Mouse (Mus musculus) gonadal fat pad, adult 2 months (tissue): ENCODE results near the gene Ncbp2. TPM values are rescaled to one million over a fixed set of nuclear protein-coding genes. Genes with fewer than 3 reads are reported as not detected.

Experiments
- DNase-seq: peaks from one replicate; pipeline ENCODE4 v3.0.0-alpha.2; 2012; ENCODE audit warnings: low read depth
- polyA plus RNA-seq: library from polyadenylated mRNA; depleted of rRNA; stranded (reverse); fragments of >200 nt; gene quantifications from 2 replicates; pipeline ENCODE4 v1.2.3, GENCODE M21; 2012; rRNA removed

The Ncbp2 gene
- 14.5 and 36.0 TPM in 2 replicates for polyA plus RNA-seq

DNA sequence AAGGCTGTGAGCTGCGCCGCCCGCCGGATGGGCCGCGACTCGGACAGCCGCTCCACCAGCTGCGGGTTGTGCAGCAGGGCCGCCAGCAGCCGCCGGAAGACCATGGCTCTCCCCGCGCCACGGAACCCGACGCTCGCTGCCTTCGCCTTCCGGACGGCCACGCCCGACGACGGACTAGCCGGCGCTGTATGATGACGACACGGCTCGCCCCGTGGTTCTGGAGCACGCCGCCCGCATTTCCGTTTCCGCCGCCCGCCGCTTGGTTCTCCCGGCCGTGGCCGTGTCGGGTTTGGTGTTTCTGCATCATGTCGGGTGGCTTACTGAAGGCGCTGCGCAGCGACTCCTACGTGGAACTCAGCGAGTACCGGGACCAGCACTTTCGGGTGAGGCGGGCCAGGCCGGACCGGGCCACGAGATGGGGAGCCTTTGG lies at the start of gene Ncbp2, which contains the start of gene 0610012G03Rik:
Gene Ncbp2 (plus strand): TSS at position 169 of the 430 bp plus-strand sequence.
Gene 0610012G03Rik (minus strand): TSS at position 150 of the 430 bp plus-strand sequence.
- DNase-seq = no peak

DNA sequence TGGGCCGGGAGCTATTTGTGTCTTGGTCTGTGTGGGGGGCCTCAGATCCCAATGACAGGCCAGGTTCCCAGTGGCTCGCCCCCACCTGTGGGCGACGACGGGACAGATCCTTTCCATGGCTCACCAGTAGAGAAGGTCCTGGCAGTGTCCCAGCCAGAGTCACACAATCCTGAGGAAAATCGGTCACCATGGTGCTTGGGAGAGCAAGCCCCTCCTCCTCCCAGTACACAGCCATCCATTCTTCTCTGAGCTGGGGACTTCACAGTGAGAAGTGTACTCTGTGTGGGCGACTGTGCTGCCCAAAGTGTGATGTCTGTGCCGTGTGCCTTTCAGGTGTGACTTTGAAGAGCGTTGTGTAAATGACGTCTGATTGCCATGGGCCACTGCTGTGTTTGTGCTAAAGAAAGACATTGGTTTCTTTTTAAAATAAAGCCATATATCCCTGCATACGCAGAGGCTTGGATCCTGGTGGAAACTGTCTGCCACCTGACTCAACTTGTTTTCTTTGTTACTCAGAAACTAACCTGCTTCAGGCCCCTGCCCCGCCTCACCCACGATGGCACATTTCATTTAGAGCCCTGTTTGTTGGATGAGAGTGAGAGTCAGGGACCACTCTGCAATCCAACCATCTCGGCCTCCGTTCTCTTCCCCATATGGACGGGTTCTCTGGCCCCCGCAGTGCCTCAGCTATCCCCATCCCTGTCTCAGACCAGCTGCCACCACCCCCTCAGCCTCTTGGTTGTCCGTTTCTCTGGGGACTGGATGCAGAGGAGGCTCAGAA lies 49.6 kb upstream of the Ncbp2 start:
- DNase-seq = no peak

DNA sequence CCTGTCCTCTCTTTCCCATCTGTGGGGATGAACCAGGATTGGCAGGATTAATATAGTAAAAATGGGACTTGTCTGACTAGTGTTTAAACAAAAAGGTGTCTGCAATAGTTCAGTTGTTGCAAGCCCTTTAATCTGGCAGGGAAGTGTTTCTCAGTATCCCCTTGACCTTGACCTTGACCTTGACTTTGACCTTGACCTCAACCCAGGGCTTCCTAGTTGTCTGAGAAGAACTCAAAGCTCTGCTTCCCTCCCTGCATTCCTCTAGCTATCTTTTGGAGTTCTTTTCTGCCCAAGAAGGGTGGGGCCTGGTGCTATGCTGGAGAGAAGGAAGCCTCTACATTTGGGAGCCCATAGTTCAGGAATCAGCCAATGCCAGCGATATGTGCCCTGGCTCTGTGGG lies 46.4 kb upstream of the Ncbp2 start:
- no peak for DNase-seq

DNA sequence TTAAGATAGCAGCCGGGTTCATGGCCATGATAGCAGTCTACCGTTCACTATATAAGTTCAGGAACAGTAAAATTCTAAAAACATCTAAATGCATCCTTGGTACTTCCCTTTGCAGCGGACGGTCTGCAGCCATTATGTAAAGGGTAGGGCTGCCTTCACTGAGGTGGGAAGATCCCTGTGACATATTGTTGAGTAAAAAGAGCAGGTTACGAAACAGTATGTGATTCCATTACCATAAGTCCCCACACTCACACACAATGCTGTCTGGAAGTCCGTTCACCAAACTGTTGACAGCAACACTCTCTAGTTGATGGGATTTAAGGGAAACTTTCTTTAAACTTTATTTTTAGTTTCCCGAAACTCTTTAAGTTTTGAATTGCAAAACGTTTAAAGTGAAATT lies 45.1 kb upstream of the Ncbp2 start:
- no peak for DNase-seq

DNA sequence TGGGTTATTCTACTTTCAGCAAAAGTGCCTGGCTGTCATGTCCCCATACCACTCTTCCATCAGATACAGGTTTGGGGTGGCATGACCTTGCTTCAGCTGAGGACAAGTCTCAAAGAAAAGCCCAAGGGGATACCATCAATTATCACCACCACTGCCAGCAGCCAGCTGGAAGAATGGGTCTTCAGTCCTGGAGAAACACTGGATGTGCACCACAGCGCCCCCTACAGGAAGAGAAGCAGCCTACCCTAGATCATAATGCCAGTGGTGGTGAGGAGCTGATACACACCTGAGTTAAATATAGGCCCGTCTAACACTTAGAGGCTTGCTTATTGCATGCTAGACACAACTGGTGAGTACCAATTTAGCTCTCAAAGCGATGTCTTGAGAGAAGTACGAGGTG lies 43.0 kb upstream of the Ncbp2 start:
- no peak for DNase-seq

DNA sequence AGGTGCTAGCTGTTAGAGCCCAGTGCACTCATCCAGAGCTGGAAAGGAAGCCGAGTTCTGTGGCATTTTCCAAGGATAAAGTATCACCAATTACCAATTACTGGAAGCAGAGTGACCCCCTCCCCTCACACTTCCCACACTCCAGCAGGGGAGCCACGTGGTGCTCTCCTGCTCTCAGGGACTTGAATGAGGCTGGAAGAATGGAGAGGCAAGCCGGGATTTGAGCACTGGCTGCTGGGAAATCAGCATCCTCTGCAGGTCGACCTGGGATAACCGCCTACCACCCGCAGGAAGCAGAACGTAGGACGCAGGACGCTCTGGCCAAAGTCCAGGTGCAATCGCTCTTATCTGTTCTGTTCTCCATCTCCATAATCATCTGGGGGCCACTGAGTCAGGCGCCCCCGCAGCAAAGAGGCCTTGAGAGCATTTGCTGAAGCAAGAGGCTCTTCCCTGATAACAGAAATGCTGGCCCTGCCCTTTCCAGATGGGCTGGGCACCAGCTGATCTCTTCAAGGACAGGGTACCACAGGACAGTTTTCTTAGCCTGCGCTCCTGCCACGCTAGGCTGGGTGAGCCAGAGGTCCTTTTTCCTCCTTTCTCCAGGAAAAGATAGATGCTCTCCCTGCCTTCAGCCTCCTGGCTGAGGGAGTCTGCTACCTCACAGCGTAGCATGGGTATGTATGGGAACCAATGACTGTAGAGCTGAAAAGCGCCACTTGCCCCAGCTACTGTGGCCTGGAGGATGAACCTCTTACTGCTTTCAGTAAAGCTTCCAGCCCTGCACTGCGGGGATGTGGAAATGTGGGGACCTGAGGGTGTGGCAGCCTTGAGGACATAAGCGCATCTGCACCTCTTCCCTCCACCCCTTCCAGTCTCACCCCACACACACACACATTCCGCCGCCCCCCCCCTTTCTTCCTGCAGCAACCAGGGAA lies 42.2 kb upstream of the Ncbp2 start:
- no peak for DNase-seq

DNA sequence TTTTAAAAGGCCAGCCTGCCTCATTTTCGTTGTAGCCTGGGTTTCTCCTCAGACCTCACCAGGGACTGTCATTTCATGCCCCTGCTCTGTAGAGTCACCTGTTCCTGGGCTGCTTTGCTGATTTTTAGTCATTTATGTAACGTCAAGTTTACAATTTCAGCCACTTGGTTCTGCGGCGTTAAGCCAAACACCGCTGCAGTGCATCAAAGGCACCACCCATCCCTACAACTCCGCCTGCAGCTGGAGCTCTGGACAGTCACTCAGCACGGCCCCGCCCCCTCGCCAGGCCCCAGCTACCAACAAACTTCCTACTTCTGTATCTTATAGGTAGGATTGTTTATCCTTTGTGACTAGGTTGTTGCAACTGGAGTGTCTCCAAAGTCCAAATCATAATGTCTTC lies 41.4 kb upstream of the Ncbp2 start:
- no peak for DNase-seq

DNA sequence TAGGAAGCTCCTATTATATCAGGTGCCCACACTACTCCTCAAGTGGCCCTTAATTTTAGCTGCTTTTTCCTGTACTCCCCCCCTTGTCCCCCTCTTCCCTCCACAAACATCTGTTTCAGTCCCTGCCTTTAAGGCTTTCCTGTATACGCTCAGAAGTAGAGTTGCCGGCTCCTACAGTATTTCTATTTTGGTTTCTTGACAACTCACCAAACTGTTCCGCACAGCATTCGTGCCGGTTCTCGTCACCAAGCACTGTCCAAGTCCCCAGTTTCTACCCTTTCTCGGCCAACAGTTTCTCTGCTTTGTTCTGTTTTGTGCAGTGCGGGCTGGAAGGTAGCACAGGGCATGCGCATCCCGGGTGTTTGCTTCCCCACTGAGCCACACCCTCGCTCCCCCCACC lies 39.4 kb upstream of the Ncbp2 start:
- no peak for DNase-seq

DNA sequence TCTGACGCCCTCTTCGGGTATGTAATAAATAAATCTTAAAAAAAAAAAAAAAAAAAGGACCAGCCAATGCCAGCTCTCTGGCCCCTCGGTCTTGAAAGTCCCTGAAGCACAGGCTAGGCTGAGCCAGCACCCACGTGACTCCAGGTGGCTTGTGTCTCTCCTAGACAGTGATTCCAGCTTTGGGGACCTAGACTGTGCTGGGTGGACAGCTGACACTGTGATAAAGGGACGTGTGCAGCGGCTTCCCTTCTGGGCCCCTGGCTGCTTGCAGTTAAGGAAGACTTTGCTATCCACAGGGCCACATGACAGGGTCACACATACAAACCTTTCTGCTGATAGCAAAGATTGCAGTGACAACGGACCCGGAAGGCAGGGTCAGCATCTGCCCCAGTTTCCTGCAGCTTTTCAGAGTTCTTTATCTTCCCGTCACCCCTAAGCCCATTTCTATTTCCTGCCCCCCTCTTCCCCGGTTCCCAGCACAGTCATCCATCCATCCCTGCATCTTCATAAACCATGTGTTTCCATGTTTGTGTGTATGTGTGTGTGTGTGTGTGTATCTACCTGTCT lies 37.9 kb upstream of the Ncbp2 start:
- no peak for DNase-seq

DNA sequence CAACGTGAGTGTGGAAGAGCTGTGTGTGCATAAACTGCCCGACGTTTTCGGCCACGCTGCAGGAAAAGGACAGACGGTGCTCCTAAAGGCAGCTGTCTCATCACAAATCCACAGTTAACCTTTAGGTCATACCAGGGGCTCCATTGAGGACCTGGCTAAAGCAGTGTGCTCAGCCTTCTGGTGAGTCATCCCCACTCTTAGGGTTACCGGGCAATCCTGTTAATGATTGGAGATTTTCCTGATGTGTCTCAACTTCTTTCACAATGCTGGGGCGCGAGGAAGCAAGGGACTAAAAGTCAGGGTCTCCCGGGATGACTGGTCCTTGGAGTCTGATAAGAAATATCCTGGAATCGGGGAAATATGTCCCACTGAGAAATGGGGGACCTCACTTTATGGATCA lies 30.5 kb upstream of the Ncbp2 start:
- no peak for DNase-seq

DNA sequence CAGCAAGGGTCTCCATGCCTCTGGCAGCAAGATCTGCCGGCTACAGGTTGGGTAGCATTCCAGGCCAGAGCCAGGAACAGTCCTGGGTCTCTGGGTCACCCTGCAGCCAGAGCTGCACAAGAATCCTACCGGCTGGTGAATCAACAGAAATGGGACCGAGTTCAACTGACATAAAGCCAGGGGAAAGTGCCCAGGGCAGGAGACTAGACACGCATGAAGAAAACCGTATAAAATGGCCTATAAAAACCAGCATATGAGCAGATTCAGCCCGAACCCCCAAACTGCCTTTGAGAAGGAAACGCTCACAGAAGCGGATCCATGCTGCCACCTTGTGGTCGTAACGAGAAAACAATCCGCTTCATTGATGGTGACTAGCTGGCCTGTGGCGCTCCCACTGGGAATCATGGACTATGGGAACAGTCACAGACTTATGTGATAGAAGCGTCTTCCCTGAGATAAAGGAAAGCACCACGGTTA lies 30.0 kb upstream of the Ncbp2 start:
- DNase-seq = no peak

DNA sequence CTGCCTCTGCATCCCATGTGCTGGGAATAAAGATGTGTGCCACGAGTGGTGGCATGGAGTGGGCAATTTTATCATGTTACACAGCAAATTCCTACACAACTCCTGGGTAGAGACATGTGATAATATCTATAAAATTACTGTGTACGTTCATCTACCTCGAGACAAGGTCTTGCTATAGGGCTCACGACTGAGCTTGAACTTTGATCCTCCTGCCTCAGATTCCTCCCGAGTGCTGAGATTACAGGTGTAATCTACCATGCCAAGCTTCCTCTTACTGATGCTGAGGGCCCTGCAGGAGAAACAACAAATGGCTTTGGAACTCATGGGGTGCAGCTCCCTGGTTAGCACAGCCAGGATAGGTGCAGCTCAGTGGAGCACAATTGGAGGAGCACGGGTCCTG lies 23.9 kb upstream of the Ncbp2 start:
- no peak for DNase-seq

DNA sequence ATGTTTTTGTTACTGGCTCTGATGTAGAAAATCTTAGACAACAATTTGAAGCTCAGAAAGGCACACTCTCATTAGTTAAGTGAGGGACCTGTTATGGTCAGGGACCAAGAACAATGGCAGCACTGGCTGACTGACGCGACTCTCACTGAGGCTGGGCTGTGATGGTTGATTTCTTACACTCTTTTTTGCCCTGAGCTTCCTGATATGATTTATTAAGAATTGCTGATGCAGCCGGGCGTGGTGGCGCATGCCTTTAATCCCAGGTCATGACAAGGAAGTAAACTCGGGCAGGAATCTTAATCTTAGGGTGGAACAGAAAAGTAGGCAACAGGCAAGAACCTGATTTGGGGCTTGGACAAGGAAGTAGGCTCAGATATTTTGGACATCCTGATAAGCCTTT lies 22.2 kb upstream of the Ncbp2 start:
- no peak for DNase-seq

DNA sequence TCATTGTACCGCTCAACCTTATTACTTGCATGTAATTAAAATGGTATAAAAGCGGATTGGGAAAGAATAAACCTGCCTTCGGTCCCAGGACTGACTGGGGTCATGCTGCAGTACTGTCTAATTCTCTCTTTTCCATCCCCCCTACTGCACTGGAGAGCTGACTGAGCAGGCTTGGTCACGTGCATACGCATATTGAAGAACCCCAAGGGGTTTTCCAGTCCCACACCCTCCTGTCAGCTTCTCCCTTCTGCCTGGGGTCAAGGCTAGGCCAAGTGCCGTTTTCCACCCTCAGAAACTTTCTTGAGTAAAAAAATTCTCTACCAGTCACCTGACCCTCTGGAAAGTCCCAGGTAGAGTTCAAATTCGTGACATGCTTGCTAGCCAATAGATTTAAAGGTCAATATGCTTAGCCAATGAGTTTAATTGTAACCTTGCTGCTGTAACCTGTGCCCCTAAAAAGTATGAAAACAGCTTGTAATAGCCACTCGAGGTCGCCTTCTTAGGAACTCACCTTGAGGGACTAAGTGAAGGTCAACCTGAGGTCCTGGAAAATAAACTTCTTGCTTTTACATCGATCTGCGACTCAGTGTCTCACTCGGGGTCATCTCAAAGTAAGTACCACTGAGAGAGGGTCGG lies 21.6 kb upstream of the Ncbp2 start:
- no peak for DNase-seq

DNA sequence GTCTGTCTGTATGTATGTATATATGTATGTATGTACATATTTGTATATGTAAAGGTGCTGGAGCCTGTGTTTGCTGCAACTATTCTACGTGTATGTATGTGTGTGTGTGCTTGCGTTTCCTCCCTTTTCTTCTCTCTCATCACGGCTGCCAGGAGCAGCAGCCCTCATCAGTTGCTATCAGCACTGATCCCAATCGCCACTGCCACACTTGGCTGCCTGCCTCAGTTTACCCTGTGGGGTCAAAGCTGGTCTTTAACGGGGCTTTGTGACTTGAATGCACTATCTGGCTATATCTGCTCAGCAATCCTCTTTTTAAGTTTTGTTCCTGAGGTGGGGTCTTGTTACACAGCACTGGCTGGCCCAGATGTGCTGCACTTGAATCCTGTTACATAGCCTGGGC lies 20.9 kb upstream of the Ncbp2 start:
- no peak for DNase-seq

DNA sequence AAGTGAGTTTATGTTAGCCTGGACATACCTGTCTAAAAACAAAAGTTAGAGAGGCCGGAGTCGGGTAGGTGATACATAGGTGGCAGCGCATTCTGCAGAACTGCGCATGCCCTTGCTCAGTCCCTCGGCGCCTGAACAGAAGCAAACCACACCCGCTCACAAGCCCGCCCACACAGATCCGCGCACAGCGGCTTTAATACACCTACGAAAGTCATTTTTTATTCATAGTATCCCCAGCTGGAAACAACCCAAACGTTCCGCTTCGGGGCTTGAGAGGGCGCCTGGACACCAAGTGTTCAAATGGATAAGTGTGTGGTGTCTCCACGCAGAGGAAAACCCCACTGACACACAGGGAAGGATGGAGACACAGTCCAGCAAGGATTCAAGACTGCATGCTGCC lies 17.0 kb upstream of the Ncbp2 start:
- no peak for DNase-seq

DNA sequence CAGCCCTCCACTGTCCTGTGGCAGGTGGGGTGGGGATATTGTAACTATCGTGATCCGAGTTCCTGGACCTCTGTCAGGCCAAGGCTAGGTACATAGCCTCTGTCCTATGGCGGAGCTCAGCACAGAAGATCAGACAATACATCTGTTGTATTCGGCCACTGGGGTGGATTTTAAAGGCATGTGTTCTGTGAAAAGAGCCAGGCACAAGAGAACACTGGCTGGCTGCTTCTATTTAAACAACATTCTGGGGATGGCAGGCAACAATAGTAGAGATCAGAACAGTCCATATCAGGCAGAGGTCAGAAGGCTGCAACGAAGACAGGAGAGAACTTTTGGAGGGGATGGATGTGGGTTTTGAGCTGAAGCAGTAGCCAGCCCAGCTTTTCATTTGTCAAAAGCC lies 16.1 kb upstream of the Ncbp2 start:
- DNase-seq = no peak

DNA sequence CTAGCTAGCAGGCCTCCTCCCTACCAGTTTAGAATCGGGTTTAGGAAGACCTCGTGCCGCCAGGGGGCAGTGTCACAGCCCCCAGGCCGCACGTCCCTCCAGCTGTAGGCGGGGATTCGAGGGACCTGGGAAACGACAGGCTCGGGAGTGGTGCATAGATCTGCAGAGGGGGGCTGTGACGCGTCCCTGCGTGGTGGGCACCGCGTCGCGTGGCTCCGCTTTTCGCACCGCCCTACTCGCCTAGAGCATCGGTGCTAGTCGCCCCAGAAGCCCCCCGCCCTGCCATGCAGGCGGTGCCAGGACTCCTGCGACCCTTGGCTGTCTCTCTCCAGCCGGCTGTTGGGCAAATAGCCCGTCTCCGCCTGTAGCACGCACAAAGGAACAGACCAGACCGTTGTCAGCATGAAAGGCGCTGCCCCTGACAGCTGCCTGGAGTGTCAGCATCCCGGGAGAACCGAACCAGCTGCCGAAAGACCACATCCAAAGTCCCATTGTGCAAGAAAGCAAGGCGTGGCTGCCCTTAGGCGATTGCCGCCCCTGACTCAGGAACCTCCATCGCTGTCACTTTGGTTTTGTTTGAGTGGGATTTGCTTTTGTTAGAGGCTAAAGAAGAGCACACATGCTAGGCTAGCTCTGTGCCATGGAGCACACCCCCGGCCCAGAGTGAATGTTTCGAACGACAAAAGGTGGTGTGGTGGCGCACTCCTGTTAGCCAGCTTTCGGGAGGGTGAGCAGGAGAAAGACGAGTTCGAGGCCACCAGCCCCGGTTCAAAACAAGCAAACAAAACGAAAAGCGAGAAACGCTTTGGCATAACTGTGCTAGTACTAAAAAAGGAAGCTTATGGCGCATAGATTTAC lies 15.2 kb upstream of the Ncbp2 start:
- DNase-seq = no peak

DNA sequence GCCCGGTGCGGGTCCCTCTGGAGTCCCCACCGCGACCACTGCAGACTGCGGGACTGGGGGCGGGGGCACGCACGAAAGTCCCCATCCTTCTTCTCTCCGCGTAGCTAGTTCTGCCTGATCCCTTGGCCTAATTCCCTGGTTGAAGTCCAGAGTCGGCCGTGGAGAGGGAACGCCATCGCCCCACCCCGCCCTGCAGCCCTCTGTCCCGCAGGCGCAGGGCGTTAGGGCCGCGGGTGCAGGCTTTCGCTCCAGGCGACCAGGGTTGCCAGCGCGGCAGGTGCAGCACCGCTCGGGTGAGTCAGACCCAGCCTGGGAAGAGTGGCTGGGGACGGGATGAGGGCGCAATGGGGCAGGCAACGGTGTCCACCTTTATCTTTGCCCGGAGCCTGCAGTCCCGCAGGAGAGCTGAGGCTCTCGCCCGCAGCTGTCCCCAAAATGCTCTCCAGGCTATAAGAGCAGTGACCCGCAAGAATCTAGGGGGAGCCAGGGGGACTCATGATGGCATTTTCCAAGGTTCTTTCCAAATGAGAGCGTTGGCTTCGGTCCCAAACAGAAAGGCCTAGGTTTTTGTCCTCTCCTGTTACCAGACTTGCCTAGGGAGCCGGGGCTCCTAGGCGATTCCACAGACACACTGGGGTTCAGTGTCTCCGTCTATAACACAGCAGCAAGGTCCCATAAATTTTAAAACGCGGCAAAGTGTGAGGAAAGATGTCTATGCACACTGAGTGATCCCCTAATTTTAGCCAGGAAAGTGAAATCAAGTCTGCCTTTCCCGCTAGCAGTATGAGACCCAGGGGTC lies 14.4 kb upstream of the Ncbp2 start, which contains the start of gene Pigz:
Gene Pigz (plus strand): TSS at position 101 of the 799 bp plus-strand sequence.
- no peak for DNase-seq

DNA sequence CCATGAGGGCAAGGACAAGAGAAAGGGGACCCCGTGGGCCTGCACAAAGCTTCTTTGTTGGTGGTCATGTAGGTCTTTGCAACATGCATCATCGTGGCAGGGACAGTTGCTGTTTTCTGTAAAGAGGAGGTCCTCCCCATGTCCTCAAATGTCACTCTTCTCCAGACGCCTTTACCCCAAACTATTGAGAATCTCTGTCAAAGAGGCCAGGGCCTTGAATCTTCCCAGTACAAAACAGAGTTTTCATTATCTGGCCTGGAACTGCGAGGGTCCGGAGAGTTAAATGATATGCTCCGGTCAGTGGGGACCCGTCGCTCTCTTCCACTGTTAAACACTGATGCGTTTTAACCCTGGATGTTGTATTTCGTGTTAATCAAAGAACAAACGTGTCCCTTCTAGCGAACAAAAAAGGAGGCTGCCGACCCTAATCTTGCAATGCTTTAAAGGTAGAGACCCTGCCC lies 13.7 kb upstream of the Ncbp2 start:
- no peak for DNase-seq
